Mouse (Mus musculus): ENCODE results near the gene Gm28035. TPM values are rescaled to one million over a fixed set of nuclear protein-coding genes. Genes with fewer than 3 reads are reported as not detected.

The Gm28035 gene
- polyA plus RNA-seq, 1 experiment from 2014 or later = 0.18 TPM

GRCm38 (mm10) chr2:30309351-30309750, 69.0 kb downstream of the Gm28035 start:
- Histone ChIP-seq H3K36me3 (ENCODE audit: control insufficient read depth, insufficient read depth, low read length) (peaks cover 68% of the 10 kb centered on the region), H3K27ac (ENCODE audit: low read length) (no peak overlapping the region), H3K4me2 (ENCODE audit: low read depth, low read length) (no peak overlapping the region), H3K4me3 (ENCODE audit: low read length) (no peak overlapping the region), H3K9ac (ENCODE audit: low read length) (no peak overlapping the region), H3K27me3 (ENCODE audit: control insufficient read depth, insufficient read depth, low read depth, low read length) (no peaks in the 10 kb centered on the region), H3K9me3 (ENCODE audit: control insufficient read depth, low read length) (no peaks in the 10 kb centered on the region), H3K4me1 (replicated peaks; ENCODE audit: control insufficient read depth, insufficient read depth, low read length) (no peaks in the 10 kb centered on the region)
- no peak for ATAC-seq (ENCODE audit: low read depth)
- 75% methylated on average over 3 of the region's 3 CpGs for WGBS

DNA sequence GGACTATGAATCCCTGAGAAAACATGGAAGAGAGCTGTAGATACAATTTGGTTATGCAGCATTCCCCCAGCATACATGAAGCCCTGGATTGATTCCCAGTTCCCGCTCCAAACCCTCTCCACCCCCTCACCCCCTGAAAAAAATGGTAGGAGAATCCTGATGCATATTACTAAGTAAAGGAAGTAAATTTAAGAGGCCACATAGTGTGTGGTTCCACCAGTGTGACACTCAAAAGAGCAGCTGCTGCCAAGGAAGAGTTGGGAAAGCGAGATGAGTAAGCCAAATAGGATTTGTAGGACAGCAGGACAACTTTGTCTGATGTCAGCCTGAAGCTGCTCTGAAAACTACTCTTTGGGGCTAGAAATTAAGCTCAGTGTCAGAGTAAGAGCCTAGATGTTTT, 71.1 kb downstream of the Gm28035 start:
- Histone ChIP-seq H3K9me3 (ENCODE audit: control insufficient read depth, low read length) (no peaks in the 10 kb centered on the region), H3K4me1 (replicated peaks; ENCODE audit: control insufficient read depth, insufficient read depth, low read length) (no peaks in the 10 kb centered on the region), H3K27me3 (ENCODE audit: control insufficient read depth, insufficient read depth, low read depth, low read length) (no peaks in the 10 kb centered on the region), H3K4me3 (ENCODE audit: low read length) (no peak overlapping the region), H3K9ac (ENCODE audit: low read length) (no peak overlapping the region), H3K4me2 (ENCODE audit: low read depth, low read length) (no peak overlapping the region), H3K27ac (ENCODE audit: low read length) (no peak overlapping the region), H3K36me3 (ENCODE audit: control insufficient read depth, insufficient read depth, low read length) (peaks cover 63% of the 10 kb centered on the region)
- no peak for ATAC-seq (ENCODE audit: low read depth)
- 87% methylated on average over 2 of the region's 2 CpGs for WGBS

GRCm38 (mm10) chr2:30316136-30316535, 75.8 kb downstream of the Gm28035 start:
- ATAC-seq (ENCODE audit: low read depth) = no peak
- H3K4me1 ChIP-seq (replicated peaks; ENCODE audit: control insufficient read depth, insufficient read depth, low read length) = no peaks in the 10 kb centered on the region
- WGBS = 91% methylated on average over 4 of the region's 4 CpGs
- no peaks in the 10 kb centered on the region for H3K27me3 ChIP-seq (ENCODE audit: control insufficient read depth, insufficient read depth, low read depth, low read length)
- no peak overlapping the region for H3K4me3 ChIP-seq (ENCODE audit: low read length)
- no peaks in the 10 kb centered on the region for H3K9me3 ChIP-seq (ENCODE audit: control insufficient read depth, low read length)
- H3K36me3 ChIP-seq (ENCODE audit: control insufficient read depth, insufficient read depth, low read length) = peaks cover 36% of the 10 kb centered on the region
- H3K27ac ChIP-seq (ENCODE audit: low read length) = no peak overlapping the region
- H3K9ac ChIP-seq (ENCODE audit: low read length) = no peak overlapping the region
- no peak overlapping the region for H3K4me2 ChIP-seq (ENCODE audit: low read depth, low read length)

DNA sequence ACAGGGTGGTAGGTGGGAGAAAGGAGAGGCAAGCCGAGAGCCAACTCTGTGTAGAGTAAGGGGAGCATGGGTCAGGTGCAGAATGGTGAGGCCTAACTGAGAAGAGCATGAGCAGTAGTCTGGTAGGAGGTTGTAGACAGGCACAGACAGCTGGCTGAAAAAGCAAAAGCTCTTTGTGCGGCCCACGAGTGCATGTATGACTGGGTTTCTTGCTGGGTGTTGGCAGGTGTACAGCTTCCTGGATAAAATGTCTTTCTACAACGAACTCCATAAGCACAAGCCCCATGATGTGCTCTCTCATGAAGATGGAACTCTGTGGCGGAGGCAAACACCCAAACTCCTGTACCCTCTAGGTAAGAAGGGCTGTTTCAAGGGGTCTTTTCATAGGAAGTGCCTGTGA, 76.6 kb downstream of the Gm28035 start:
- H3K9ac ChIP-seq (ENCODE audit: low read length) = no peak overlapping the region
- H3K4me3 ChIP-seq (ENCODE audit: low read length) = no peak overlapping the region
- no peak overlapping the region for H3K4me2 ChIP-seq (ENCODE audit: low read depth, low read length)
- H3K27me3 ChIP-seq (ENCODE audit: control insufficient read depth, insufficient read depth, low read depth, low read length) = no peaks in the 10 kb centered on the region
- ATAC-seq (ENCODE audit: low read depth) = no peak
- H3K27ac ChIP-seq (ENCODE audit: low read length) = no peak overlapping the region
- no peaks in the 10 kb centered on the region for H3K4me1 ChIP-seq (replicated peaks; ENCODE audit: control insufficient read depth, insufficient read depth, low read length)
- 96% methylated on average over 5 of the region's 5 CpGs for WGBS
- no peaks in the 10 kb centered on the region for H3K9me3 ChIP-seq (ENCODE audit: control insufficient read depth, low read length)
- H3K36me3 ChIP-seq (ENCODE audit: control insufficient read depth, insufficient read depth, low read length) = peaks cover 36% of the 10 kb centered on the region

DNA sequence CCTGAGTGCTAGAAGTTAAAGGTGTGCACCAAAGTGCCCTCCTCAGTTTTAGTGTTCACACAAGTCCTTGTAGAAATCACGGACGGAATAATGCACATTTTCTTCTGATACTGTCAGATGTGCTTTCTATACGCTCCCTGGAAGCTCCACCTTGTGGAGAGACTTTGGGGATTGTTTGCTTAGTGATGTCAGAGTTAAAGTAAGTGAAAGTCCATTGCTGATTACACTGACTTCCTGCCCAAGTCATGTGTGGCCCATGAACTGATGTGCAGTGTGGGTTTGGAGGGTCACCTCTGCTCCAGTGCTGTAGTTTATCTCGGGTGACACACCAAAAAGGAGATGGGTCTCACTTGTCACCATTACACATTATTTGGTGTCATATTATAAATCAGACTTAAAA, 78.9 kb downstream of the Gm28035 start:
- H3K4me1 ChIP-seq (replicated peaks; ENCODE audit: control insufficient read depth, insufficient read depth, low read length) = no peaks in the 10 kb centered on the region
- ATAC-seq (ENCODE audit: low read depth) = no peak
- 67% methylated on average over 4 of the region's 4 CpGs for WGBS
- H3K4me2 ChIP-seq (ENCODE audit: low read depth, low read length) = no peak overlapping the region
- no peak overlapping the region for H3K4me3 ChIP-seq (ENCODE audit: low read length)
- no peaks in the 10 kb centered on the region for H3K9me3 ChIP-seq (ENCODE audit: control insufficient read depth, low read length)
- H3K36me3 ChIP-seq (ENCODE audit: control insufficient read depth, insufficient read depth, low read length) = peaks cover 41% of the 10 kb centered on the region
- no peaks in the 10 kb centered on the region for H3K27me3 ChIP-seq (ENCODE audit: control insufficient read depth, insufficient read depth, low read depth, low read length)
- H3K9ac ChIP-seq (ENCODE audit: low read length) = no peak overlapping the region
- H3K27ac ChIP-seq (ENCODE audit: low read length) = no peak overlapping the region

DNA sequence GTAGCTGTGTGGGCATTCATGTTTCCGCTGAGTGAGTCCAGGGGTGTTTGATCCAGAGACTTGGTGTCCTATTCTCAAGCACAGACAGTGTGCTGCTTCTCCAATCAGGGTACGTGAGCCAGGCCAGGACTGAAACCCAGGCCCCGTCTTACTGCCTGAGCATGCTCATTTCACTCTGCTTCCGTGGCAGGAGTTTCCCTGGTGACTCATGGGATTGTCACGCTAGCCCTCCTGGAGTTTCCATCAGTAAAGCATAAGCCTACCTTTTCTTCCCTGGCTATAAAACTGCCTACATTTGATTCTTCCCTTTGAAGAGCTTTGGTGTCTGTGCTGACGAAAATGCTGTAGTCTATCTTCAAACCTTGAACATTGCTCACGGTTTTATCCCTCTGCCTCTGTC, 82.7 kb downstream of the Gm28035 start:
- H3K4me1 ChIP-seq (replicated peaks; ENCODE audit: control insufficient read depth, insufficient read depth, low read length) = no peaks in the 10 kb centered on the region
- no peak for ATAC-seq (ENCODE audit: low read depth)
- peaks cover 41% of the 10 kb centered on the region for H3K36me3 ChIP-seq (ENCODE audit: control insufficient read depth, insufficient read depth, low read length)
- H3K4me2 ChIP-seq (ENCODE audit: low read depth, low read length) = no peak overlapping the region
- H3K27me3 ChIP-seq (ENCODE audit: control insufficient read depth, insufficient read depth, low read depth, low read length) = no peaks in the 10 kb centered on the region
- no peaks in the 10 kb centered on the region for H3K9me3 ChIP-seq (ENCODE audit: control insufficient read depth, low read length)
- H3K9ac ChIP-seq (ENCODE audit: low read length) = no peak overlapping the region
- no peak overlapping the region for H3K4me3 ChIP-seq (ENCODE audit: low read length)
- WGBS = 94% methylated on average over 7 of the region's 7 CpGs
- H3K27ac ChIP-seq (ENCODE audit: low read length) = no peak overlapping the region

DNA sequence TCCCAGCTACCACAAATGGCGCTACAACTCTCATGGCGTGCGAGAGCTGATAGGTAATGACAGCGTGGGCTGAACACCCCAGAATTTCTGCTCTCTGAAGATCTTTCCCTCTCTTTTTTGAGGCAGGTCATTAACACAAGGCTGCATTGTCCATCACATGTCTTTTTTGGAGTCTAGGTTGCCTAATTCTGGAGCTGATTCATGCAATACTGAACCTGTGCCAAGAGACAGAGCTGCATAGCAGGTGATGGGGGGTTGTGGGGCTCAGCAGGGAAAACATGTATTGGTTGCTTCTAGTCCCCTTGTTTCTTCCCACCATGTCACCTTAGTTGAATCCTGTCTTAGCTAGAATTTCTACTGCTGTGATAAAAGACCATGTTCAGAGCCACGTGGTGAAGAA, 84.9 kb downstream of the Gm28035 start:
- H3K27me3 ChIP-seq (ENCODE audit: control insufficient read depth, insufficient read depth, low read depth, low read length) = no peaks in the 10 kb centered on the region
- no peak for ATAC-seq (ENCODE audit: low read depth)
- no peaks in the 10 kb centered on the region for H3K9me3 ChIP-seq (ENCODE audit: control insufficient read depth, low read length)
- H3K9ac ChIP-seq (ENCODE audit: low read length) = no peak overlapping the region
- H3K4me1 ChIP-seq (replicated peaks; ENCODE audit: control insufficient read depth, insufficient read depth, low read length) = no peaks in the 10 kb centered on the region
- no peak overlapping the region for H3K4me3 ChIP-seq (ENCODE audit: low read length)
- H3K36me3 ChIP-seq (ENCODE audit: control insufficient read depth, insufficient read depth, low read length) = peaks cover 54% of the 10 kb centered on the region
- no peak overlapping the region for H3K27ac ChIP-seq (ENCODE audit: low read length)
- H3K4me2 ChIP-seq (ENCODE audit: low read depth, low read length) = no peak overlapping the region
- 94% methylated on average over 5 of the region's 5 CpGs for WGBS

GRCm38 (mm10) chr2:30327276-30327675, 86.9 kb downstream of the Gm28035 start:
- Histone ChIP-seq H3K9ac (ENCODE audit: low read length) (no peak overlapping the region), H3K4me2 (ENCODE audit: low read depth, low read length) (no peak overlapping the region), H3K4me1 (replicated peaks; ENCODE audit: control insufficient read depth, insufficient read depth, low read length) (no peaks in the 10 kb centered on the region), H3K27ac (ENCODE audit: low read length) (no peak overlapping the region), H3K27me3 (ENCODE audit: control insufficient read depth, insufficient read depth, low read depth, low read length) (no peaks in the 10 kb centered on the region), H3K36me3 (ENCODE audit: control insufficient read depth, insufficient read depth, low read length) (peaks cover 52% of the 10 kb centered on the region), H3K9me3 (ENCODE audit: control insufficient read depth, low read length) (no peaks in the 10 kb centered on the region), H3K4me3 (ENCODE audit: low read length) (no peak overlapping the region)
- ATAC-seq (ENCODE audit: low read depth) = no peak
- 83% methylated on average over 7 of the region's 7 CpGs for WGBS

DNA sequence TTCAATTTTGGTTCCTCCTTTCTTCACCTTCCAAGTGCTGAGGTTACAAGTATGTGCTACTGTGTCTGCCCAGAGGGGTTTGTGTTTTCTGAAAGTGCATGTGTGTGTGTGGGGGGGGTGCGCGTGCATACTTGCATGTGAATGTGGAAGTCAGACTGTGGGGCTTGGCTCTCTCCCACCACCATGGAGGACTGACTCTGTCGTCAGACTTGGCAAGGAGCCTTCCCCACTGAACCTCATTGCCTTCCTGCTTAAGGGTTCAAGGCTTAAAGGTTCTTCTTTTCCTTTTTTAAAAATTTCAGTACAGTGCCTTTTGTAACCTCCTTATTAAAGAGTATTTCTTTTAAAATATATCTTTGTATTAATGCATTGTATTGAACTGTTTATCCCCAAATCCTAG, 88.4 kb downstream of the Gm28035 start:
- Histone ChIP-seq H3K27me3 (ENCODE audit: control insufficient read depth, insufficient read depth, low read depth, low read length) (no peaks in the 10 kb centered on the region), H3K36me3 (ENCODE audit: control insufficient read depth, insufficient read depth, low read length) (peaks cover 55% of the 10 kb centered on the region), H3K9ac (ENCODE audit: low read length) (no peak overlapping the region), H3K4me2 (ENCODE audit: low read depth, low read length) (no peak overlapping the region), H3K27ac (ENCODE audit: low read length) (no peak overlapping the region), H3K4me3 (ENCODE audit: low read length) (no peak overlapping the region), H3K9me3 (ENCODE audit: control insufficient read depth, low read length) (no peaks in the 10 kb centered on the region), H3K4me1 (replicated peaks; ENCODE audit: control insufficient read depth, insufficient read depth, low read length) (no peaks in the 10 kb centered on the region)
- no peak for ATAC-seq (ENCODE audit: low read depth)
- 83% methylated on average over 3 of the region's 3 CpGs for WGBS
